Mouse (Mus musculus) CH12.LX (cell line): Measurements from ENCODE around the gene Pheta1. TPM values are rescaled to one million over a fixed set of nuclear protein-coding genes. Genes with fewer than 3 reads are reported as not detected.
A peak's percentile ranks its signal among the peaks of the same experiment; 100 is the strongest.

ENCODE experiments used
- DNase-seq: peaks from one replicate; pipeline ENCODE4 v3.0.0-alpha.2; 2013; ENCODE audit errors: extremely low read depth
- H3K27ac ChIP-seq: 2 replicates; pipeline ENCODE4 v1.5.1; 2012; ENCODE audit warnings: low read depth, mild to moderate bottlenecking, control low read depth, moderate library complexity; ENCODE audit not compliant: insufficient read depth
- H3K27me3 ChIP-seq: replicated peaks from 2 replicates; pipeline ENCODE3; 2012; ENCODE audit warnings: inconsistent platforms
- H3K36me3 ChIP-seq, 2 experiments: replicated peaks in 1 of 2; 2 replicates each; pipeline versions ENCODE3 to v1.6.1; 2012; ENCODE audit warnings: inconsistent platforms in 1 of 2, low read length in 1 of 2, mild to moderate bottlenecking in 1 of 2, mixed read lengths in 1 of 2, moderate library complexity in 1 of 2; ENCODE audit not compliant: control insufficient read depth in 1 of 2, insufficient read depth in 1 of 2
- H3K4me1 ChIP-seq, 2 experiments: 2 replicates each; pipeline ENCODE4 v1.6.1; 2012; ENCODE audit warnings: inconsistent platforms in 1 of 2, moderate library complexity in 1 of 2; ENCODE audit not compliant: insufficient read depth in 2 of 2, control insufficient read depth in 1 of 2
- H3K4me2 ChIP-seq: 2 replicates; pipeline ENCODE4 v1.6.1; 2012; ENCODE audit warnings: low read depth, mild to moderate bottlenecking, control low read depth; ENCODE audit not compliant: poor library complexity, insufficient read depth, severe bottlenecking
- H3K4me3 ChIP-seq, 3 experiments: fragments of 150-350 bp in 1 of 3; sonication (generic) in 1 of 3; replicated peaks in 1 of 3; 2 replicates each; pipeline versions ENCODE3 to v1.5.1; 2011 to 2012; ENCODE audit warnings: low read depth in 2 of 3, low read length in 2 of 3, mild to moderate bottlenecking in 2 of 3, moderate library complexity in 2 of 3, control low read depth in 1 of 3, improper control_type of control experiment in 1 of 3, inconsistent platforms in 1 of 3, mixed read lengths in 1 of 3; ENCODE audit not compliant: poor library complexity in 1 of 3
- H3K79me2 ChIP-seq: replicated peaks from 2 replicates; pipeline ENCODE4 v1.6.1; 2012; ENCODE audit warnings: mild to moderate bottlenecking, moderate library complexity; ENCODE audit not compliant: control insufficient read depth, poor library complexity, insufficient read depth, severe bottlenecking; ENCODE audit errors: extremely low read depth
- H3K9ac ChIP-seq: 2 replicates; pipeline ENCODE4 v1.6.1; 2012; ENCODE audit warnings: low read depth, mild to moderate bottlenecking, control low read depth, moderate library complexity; ENCODE audit not compliant: insufficient read depth
- H3K9me3 ChIP-seq: replicated peaks from 2 replicates; pipeline ENCODE3; 2012; ENCODE audit warnings: low read length, inconsistent platforms, mixed read lengths
- CTCF ChIP-seq, 2 experiments: IDR thresholded peaks in 1 of 2; conservative IDR thresholded peaks in 1 of 2; 2 replicates each; pipeline ENCODE4 v1.5.1; 2011 to 2012; ENCODE audit warnings: low read depth in 2 of 2, low read length in 2 of 2, improper control_type of control experiment in 1 of 2, inconsistent platforms in 1 of 2, mild to moderate bottlenecking in 1 of 2, moderate library complexity in 1 of 2
- ELF1 ChIP-seq: IDR thresholded peaks from 2 replicates; pipeline ENCODE4 v1.6.1; 2014; ENCODE audit warnings: low read depth, mild to moderate bottlenecking, inconsistent platforms, low read length, improper control_type of control experiment
- EP300 ChIP-seq: IDR thresholded peaks from 2 replicates; pipeline ENCODE4 v1.6.1; 2011; ENCODE audit warnings: low read length, improper control_type of control experiment
- ETS1 ChIP-seq: conservative IDR thresholded peaks from 2 replicates; pipeline ENCODE4 v1.6.1; 2012; ENCODE audit warnings: low read depth, mild to moderate bottlenecking, inconsistent platforms, low read length, improper control_type of control experiment, moderate library complexity
- GABPA ChIP-seq: IDR thresholded peaks from 2 replicates; pipeline ENCODE4 v1.6.1; 2012; ENCODE audit warnings: low read depth, low read length, improper control_type of control experiment, inconsistent platforms; ENCODE audit not compliant: insufficient replicate concordance
- HCFC1 ChIP-seq: IDR thresholded peaks from 2 replicates; pipeline ENCODE4 v1.6.1; 2012; ENCODE audit warnings: low read depth, mild to moderate bottlenecking, inconsistent platforms, low read length, improper control_type of control experiment
- IRF4 ChIP-seq: IDR thresholded peaks from 2 replicates; pipeline ENCODE4 v1.6.1; 2014; ENCODE audit warnings: low read depth, mild to moderate bottlenecking, inconsistent platforms, low read length, improper control_type of control experiment
- JUN ChIP-seq: IDR thresholded peaks from 2 replicates; pipeline ENCODE4 v1.6.1; 2011; ENCODE audit warnings: low read depth, mild to moderate bottlenecking, low read length, improper control_type of control experiment, moderate library complexity; ENCODE audit not compliant: insufficient read depth
- JUND ChIP-seq: conservative IDR thresholded peaks from 2 replicates; pipeline ENCODE4 v1.6.1; 2011; ENCODE audit warnings: low read depth, low read length, improper control_type of control experiment
- KAT2A ChIP-seq: IDR thresholded peaks from 2 replicates; pipeline ENCODE4 v1.6.1; 2012; ENCODE audit warnings: low read length, improper control_type of control experiment, inconsistent platforms; ENCODE audit not compliant: insufficient replicate concordance
- MAZ ChIP-seq: IDR thresholded peaks from 2 replicates; pipeline ENCODE4 v1.6.1; 2012; ENCODE audit warnings: low read depth, mild to moderate bottlenecking, inconsistent platforms, low read length, improper control_type of control experiment, moderate library complexity
- MXI1 ChIP-seq: IDR thresholded peaks from 2 replicates; pipeline ENCODE4 v1.6.1; 2011; ENCODE audit warnings: mild to moderate bottlenecking, low read depth, low read length, improper control_type of control experiment
- MYC ChIP-seq: IDR thresholded peaks from 2 replicates; pipeline ENCODE4 v1.6.1; 2011; ENCODE audit warnings: low read depth, mild to moderate bottlenecking, improper control_type of control experiment, low read length
- NELFE ChIP-seq: IDR thresholded peaks from 2 replicates; pipeline ENCODE4 v1.6.1; 2011; ENCODE audit warnings: low read depth, low read length, improper control_type of control experiment
- NRF1 ChIP-seq: IDR thresholded peaks from 2 replicates; pipeline ENCODE4 v1.6.1; 2014; ENCODE audit warnings: low read depth, mild to moderate bottlenecking, inconsistent platforms, low read length, improper control_type of control experiment, moderate library complexity
- PAX5 ChIP-seq: IDR thresholded peaks from 2 replicates; pipeline ENCODE4 v1.6.1; 2012; ENCODE audit warnings: low read length, inconsistent platforms, mixed read lengths
- RAD21 ChIP-seq: IDR thresholded peaks from 2 replicates; pipeline ENCODE4 v1.6.1; 2011; ENCODE audit warnings: low read depth, mild to moderate bottlenecking, low read length, improper control_type of control experiment, moderate library complexity
- RCOR1 ChIP-seq: conservative IDR thresholded peaks from 2 replicates; pipeline ENCODE4 v1.6.1; 2012; ENCODE audit warnings: low read depth, mild to moderate bottlenecking, inconsistent platforms, low read length, improper control_type of control experiment
- SIN3A ChIP-seq: IDR thresholded peaks from 2 replicates; pipeline ENCODE4 v1.6.1; 2012; ENCODE audit warnings: low read length, improper control_type of control experiment, inconsistent platforms
- SMC3 ChIP-seq: IDR thresholded peaks from 2 replicates; pipeline ENCODE4 v1.6.1; 2011; ENCODE audit warnings: low read depth, low read length, improper control_type of control experiment
- TCF12 ChIP-seq: IDR thresholded peaks from 2 replicates; pipeline ENCODE4 v1.6.1; 2014; ENCODE audit warnings: low read depth, mild to moderate bottlenecking, inconsistent platforms, low read length, improper control_type of control experiment
- UBTF ChIP-seq: IDR thresholded peaks from 2 replicates; pipeline ENCODE4 v1.6.1; 2012; ENCODE audit warnings: low read depth, mild to moderate bottlenecking, inconsistent platforms, low read length, improper control_type of control experiment, moderate library complexity
- ZKSCAN1 ChIP-seq: IDR thresholded peaks from 2 replicates; pipeline ENCODE4 v1.6.1; 2012; ENCODE audit warnings: low read depth, inconsistent platforms, low read length, improper control_type of control experiment, borderline replicate concordance
- ZMIZ1 ChIP-seq: IDR thresholded peaks from 2 replicates; pipeline ENCODE4 v1.6.1; 2012; ENCODE audit warnings: low read depth, mild to moderate bottlenecking, inconsistent platforms, low read length, improper control_type of control experiment
- ZNF384 ChIP-seq: IDR thresholded peaks from 2 replicates; pipeline ENCODE4 v1.6.1; 2012; ENCODE audit warnings: low read depth, low read length, improper control_type of control experiment, inconsistent platforms
- dilution Hi-C: fragments of 300-500 bp; cut with MboI; formaldehyde crosslinking; loops from 2 replicates; pipeline ENCODE4 v1.14.3; 2020; ENCODE audit warnings: low sequenced_read_pairs; ENCODE audit not compliant: extremely low pct_unique_long_range_greater_than_20kb, extremely low pct_ligation_motif_present
- in situ Hi-C: fragments of 300-500 bp; cut with MboI; formaldehyde crosslinking; loops from 3 replicates; pipeline ENCODE4 v1.14.3; 2019; ENCODE audit warnings: low sequenced_read_pairs, low pct_ligation_motif_present, low pct_unique_long_range_greater_than_20kb, mixed read lengths
- polyA plus RNA-seq: library from polyadenylated mRNA; unstranded; fragments of >175 nt; gene quantifications from 2 replicates; pipeline ENCODE4 v1.2.1, GENCODE M21; 2012; ENCODE audit warnings: low read depth; ENCODE audit not compliant: insufficient read length
- total RNA-seq, 2 experiments: library from RNA; depleted of rRNA; stranded (reverse); fragments of 300-350 nt in 1 of 2; fragments of >200 nt in 1 of 2; gene quantifications; 2 replicates each; pipeline ENCODE4 v1.2.3; 2012 to 2014

The Pheta1 gene
- total and polyA plus RNA-seq, 3 experiments: 1.4 to 4.5 (median 2.0) TPM

GRCm38 (mm10) chr5:121892281-121892680 is 43.5 kb downstream of the Pheta1 start:
- H3K79me2 ChIP-seq: no peaks in the 10 kb centered on the region
- no peak for TF ChIP-seq SIN3A
- TF ChIP-seq TCF12: no peak
- TF ChIP-seq ETS1: no peak
- no peak for TF ChIP-seq PAX5
- TF ChIP-seq MYC: no peak
- TF ChIP-seq RCOR1: no peak
- no peak for TF ChIP-seq ZKSCAN1
- TF ChIP-seq UBTF: no peak
- no peak for TF ChIP-seq EP300
- no peak for TF ChIP-seq IRF4
- TF ChIP-seq SMC3: no peak
- TF ChIP-seq MAZ: no peak
- no peak for TF ChIP-seq ELF1
- no peak for TF ChIP-seq KAT2A
- no peak for TF ChIP-seq NELFE
- no peak for TF ChIP-seq RAD21
- no peak overlapping the region for H3K4me3 ChIP-seq
- no peak overlapping the region for H3K27ac ChIP-seq
- in situ Hi-C loops (no loop called here), dilution Hi-C loops (no loop called here)
- no peak overlapping the region for H3K4me2 ChIP-seq
- H3K27me3 ChIP-seq: peaks cover 63% of the 10 kb centered on the region
- no peak overlapping the region for H3K9ac ChIP-seq
- no peaks in the 10 kb centered on the region for H3K36me3 ChIP-seq
- no peak for DNase-seq
- peaks cover 12% of the 10 kb centered on the region for H3K9me3 ChIP-seq
- peaks cover 4 to 14% of the 10 kb centered on the region in 2 experiments; a peak in 3 of 4 replicates for H3K4me1 ChIP-seq

DNA sequence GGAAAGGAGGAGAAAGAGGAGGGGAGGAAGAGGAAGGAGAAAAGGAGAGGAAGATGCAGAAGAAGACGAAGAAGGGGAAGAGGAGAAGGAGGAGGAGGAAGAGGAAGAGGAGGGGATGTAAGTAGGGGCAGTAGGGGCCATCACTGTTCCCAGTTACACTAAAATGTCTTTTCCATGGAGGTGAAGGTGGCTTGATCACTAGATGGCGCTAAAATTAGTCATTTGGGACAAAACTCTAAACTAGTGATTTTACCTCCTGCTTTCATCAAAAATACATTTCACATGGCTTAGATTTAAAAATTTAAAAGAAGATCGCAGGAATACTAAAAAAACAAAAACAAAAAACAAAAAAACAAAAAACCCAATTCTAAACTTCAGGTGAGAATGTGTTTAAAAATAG is 44.8 kb downstream of the Pheta1 start:
- peaks cover 4 to 14% of the 10 kb centered on the region in 2 experiments; a peak in 3 of 4 replicates for H3K4me1 ChIP-seq
- peaks cover 2% of the 10 kb centered on the region for H3K9me3 ChIP-seq
- no peaks in the 10 kb centered on the region for H3K36me3 ChIP-seq
- dilution Hi-C loops: no loop called here
- H3K27ac ChIP-seq: no peak overlapping the region
- H3K79me2 ChIP-seq: no peaks in the 10 kb centered on the region
- peak in 1 of 2 experiments; percentile 74; a peak in 2 of 4 replicates for TF ChIP-seq CTCF (conservative IDR thresholded peaks at IDR 0.05 in 1 of 2, IDR thresholded peaks at IDR 0.05 in 1 of 2; ENCODE audit: low read depth in 2 of 2, low read length in 2 of 2)
- TF ChIP-seq SMC3: peak; percentile 63
- no peak for TF ChIP-seq JUN
- no peak for TF ChIP-seq RCOR1
- TF ChIP-seq UBTF: no peak
- no peak for TF ChIP-seq MXI1
- TF ChIP-seq NRF1: no peak
- no peak for TF ChIP-seq GABPA
- TF ChIP-seq JUND: no peak
- no peak for TF ChIP-seq MAZ
- TF ChIP-seq ZMIZ1: no peak
- no peak for TF ChIP-seq ZNF384
- no peak for TF ChIP-seq HCFC1
- TF ChIP-seq RAD21: peak; percentile 67
- no peak overlapping the region for H3K4me2 ChIP-seq
- in situ Hi-C loops: no loop called here
- H3K27me3 ChIP-seq: peaks cover 70% of the 10 kb centered on the region
- no peak for DNase-seq
- no peak overlapping the region for H3K9ac ChIP-seq
- H3K4me3 ChIP-seq: no peak overlapping the region
